Mouse (Mus musculus): ENCODE data around the gene Cd247.

The Cd247 gene

GRCm38 (mm10) chr1:165775518-165776294 is 12.8 kb upstream of the Cd247 start:
- CTCF ChIA-PET = no interaction called here

DNA sequence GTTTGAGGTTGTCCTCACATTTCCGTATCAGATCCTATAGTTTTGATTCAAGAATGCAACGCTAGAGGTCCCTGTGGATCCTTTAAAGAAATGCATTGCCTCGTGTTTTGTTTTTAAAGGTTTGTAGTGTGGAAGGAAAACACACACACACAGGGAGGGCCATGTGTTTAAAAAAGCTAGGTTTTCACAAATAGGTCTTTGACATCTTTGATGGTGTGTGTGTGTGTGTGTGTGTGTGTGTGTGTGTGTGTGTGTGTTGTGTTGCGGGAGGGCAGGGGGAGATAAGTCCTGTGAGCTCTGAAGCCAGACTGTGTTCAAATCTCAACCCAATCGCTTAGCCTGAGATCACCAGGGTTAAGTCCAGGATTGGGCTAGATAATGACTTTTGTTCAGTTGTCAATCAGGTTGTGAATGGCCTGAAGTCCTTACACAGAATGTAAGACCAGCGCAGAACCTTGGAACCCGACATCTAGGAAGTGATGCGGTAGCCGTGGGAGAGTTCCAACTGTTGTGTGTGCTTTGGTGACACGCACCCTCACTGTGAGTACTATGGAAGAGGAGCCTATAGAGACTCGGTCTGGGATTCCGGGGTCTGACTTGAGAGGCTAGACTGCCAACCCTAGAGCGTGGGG is 8.4 kb upstream of the Cd247 start:
- CTCF ChIA-PET = interaction anchor here (0.5 to 1.7 kb wide), 9 partner anchors 8 to 338 kb away, joined by 3 to 9 read pairs (median 3); no protein-coding TSS in a partner anchor

GRCm38 (mm10) chr1:165780586-165781111 is 7.8 kb upstream of the Cd247 start:
- CTCF ChIA-PET = interaction anchor here (0.5 to 1.7 kb wide), 8 partner anchors 9 to 337 kb away, joined by 3 to 9 read pairs (median 3); no protein-coding TSS in a partner anchor

GRCm38 (mm10) chr1:165781426-165781825 is 7.1 kb upstream of the Cd247 start:
- CTCF ChIA-PET = interaction anchor here (1.7 kb wide), 1 partner anchor 77 kb away, joined by 9 read pairs; no protein-coding TSS in a partner anchor

- CTCF ChIA-PET = no interaction called here
These were observed 6.6 kb upstream of the Cd247 start for GRCm38 (mm10) chr1:165781911-165782310.

DNA sequence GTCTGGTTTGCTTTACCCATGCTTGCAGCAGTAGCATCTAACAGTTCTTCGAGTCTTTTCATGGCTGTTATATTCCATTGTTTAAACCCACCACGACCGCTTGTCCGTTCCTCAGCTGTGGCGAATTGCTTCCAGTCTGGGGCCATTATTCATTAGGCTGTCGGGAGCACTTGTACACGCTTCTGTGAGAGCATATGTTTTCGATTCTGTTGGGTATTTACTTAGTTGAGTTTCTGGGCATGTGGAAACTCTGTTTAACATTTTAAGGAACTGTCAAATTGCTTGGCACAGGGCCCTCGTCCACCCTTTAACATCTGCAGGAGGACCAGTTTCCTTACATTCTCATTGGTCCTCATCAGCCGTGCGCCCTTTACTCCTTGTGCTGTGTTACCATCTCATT is 2.2 kb upstream of the Cd247 start:
- CTCF ChIA-PET = no interaction called here

DNA sequence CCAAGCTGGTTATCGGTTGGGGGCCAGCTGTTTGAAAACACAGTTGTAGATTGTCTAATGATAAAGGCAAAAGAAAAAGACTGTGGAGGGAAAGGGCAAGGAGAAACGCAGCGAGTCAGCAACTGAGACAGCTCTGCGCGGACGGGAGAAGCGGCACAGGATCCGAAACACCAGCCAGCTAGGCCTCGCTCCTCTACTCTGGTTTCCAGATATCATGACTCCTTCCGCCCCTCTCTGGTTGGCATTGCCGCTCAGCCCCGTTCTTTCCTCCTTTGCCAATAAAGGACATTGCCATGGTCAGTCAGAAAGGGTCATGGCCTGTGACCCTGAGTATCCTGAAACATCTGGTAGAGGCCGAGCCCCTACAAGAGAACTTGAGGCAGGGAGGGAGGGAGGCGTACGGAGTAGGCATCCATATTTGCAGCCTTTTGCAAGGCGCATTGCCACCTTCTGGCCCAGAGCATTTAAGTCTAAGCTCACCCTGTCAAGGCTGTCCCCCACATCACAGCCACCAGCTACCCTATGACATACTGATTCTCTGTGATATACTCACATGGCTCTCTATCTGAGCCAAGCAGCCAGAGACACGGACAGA is 682 bp downstream of the Cd247 start:
- CTCF ChIA-PET = interaction anchor here (0.6 kb wide), 1 partner anchor 908 kb away, joined by 3 read pairs; no protein-coding TSS in a partner anchor

DNA sequence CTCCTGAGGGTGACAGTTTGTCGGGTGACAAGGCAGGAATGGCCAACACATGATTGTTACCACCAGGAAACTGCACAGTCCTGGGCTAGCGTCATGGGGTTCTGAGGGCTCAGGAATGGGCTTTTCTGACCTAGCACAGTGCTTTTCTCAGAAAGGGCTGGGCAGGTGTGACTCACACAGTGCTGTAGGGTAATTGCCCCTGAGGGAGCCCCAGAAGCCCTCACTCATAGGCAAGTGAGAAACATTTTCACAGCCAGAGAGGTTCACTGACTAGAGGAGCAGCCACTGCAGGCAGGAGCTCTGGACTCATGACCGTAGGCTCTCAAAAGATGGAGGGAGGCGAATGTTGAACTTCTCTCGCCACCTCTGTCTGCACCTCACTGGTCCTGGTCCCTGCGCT is 1.5 kb downstream of the Cd247 start:
- CTCF ChIA-PET = no interaction called here

DNA sequence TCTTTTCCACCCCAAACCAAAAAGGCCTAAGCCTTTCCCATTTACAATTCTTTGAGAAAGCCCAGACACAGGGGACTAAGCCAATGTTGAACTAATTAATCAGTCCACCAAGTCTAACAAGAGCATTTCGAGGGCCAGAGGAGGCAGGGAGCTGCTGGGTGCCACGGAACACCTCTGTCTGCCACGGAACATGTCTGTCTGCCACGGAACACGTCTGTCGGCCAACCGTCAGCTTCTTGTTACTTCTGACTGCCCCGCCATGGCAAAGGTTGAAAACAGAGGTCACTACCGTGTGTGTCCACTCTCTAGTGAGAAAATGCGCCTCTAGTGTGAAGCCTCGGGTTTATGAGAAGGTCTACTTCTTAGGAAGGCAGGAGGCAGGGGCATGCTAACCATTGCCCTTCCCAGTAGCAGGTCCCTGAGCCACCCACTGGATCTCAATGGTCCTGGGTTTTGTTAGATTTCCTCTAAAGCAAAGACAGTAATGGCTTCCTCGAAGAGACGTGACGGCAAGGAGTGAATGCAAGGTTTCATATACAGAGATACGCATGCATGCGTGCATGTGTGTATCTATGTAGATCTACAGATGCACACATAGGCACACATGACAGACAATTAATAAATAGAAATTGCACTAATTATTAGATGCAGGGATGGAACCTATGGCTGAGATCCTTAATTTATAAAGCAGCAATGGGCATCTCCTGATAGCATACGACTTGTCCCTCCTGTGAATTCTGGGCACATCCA is 2.2 kb downstream of the Cd247 start:
- CTCF ChIA-PET = no interaction called here

- CTCF ChIA-PET = no interaction called here
These were observed 2.9 kb downstream of the Cd247 start for GRCm38 (mm10) chr1:165791411-165791810.

DNA sequence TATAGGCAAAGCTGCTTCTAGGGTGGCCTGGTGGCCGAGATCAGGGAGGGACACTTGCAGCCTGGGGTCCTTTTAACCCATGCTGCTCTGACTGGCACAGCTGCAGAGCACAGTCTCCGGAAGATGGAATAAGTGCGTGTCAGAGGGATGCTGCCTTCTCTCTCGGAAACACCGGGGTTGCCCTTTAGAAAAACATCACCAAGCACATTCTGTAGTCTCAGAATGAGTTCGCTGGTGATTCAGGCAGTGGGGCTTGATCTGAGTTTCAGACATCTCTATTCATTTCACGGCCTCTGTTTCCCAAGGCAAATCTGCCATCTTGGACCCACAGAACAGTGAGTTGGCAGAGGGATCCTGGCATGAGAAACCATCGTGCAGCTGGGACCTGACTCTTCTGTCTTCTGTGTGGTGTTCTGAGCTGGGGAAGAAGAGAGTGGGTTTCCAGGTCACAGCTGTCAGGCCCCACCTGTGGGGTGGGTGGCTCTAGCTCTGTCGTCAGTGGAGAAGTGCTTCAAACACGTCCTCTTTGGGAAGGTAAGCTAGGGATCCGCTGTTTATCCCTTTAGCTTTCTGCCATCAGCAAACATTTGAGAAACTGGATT is 13.3 kb downstream of the Cd247 start:
- CTCF ChIA-PET = interaction anchor here (0.7 to 1.1 kb wide), 2 partner anchors 21 to 22 kb away, joined by 3 to 5 read pairs; no protein-coding TSS in a partner anchor

- CTCF ChIA-PET = interaction anchor here (1.1 kb wide), 1 partner anchor 22 kb away, joined by 5 read pairs; no protein-coding TSS in a partner anchor
These were observed 14.6 kb downstream of the Cd247 start for GRCm38 (mm10) chr1:165803107-165803506.

- CTCF ChIA-PET = no interaction called here
These were observed 15.7 kb downstream of the Cd247 start for GRCm38 (mm10) chr1:165804133-165804532.

DNA sequence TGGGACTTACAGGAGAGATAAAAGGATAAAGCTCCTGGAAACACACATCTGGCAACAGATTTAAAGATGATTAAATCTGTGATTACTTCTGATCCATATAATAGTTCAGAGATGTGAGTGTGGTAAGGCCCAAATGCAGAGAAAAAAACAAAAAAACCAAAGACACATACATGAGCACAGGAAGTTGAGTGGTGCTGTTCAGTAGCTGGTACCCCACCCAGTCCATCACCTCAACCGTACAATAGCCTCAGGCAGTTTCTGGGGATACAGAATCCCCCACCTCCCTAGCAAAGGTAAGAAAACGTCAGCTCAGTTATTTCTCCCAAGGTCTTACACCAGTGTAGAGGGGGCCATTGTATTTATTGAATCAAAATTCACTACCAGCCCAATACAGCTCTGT is 22.2 kb downstream of the Cd247 start:
- CTCF ChIA-PET = no interaction called here

- CTCF ChIA-PET = interaction anchor here (0.9 kb wide), 1 partner anchor 13 kb away, joined by 9 read pairs; no protein-coding TSS in a partner anchor
These were observed 22.7 kb downstream of the Cd247 start for GRCm38 (mm10) chr1:165811170-165811569.

DNA sequence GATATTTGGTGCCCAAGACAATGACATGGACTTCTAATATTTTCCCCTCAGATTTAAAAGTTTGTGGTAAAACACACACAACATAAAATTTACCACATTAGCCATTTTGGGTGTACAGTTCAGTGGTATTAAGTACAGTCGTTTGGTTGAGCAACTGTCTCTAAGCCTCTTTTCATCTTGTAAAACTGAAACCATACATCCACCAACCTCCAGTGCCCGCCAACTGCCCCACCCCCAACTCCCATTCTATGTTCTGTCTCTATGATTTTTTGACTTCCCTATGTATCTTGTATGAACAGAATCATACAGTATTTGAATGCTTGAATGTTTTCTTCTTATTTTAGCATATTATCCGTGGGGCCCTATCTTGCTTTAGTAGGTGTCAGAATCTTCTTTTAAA is 24.3 kb downstream of the Cd247 start:
- CTCF ChIA-PET = no interaction called here

GRCm38 (mm10) chr1:165814116-165814515 is 25.6 kb downstream of the Cd247 start:
- CTCF ChIA-PET = no interaction called here

GRCm38 (mm10) chr1:165814521-165815278 is 26.2 kb downstream of the Cd247 start:
- CTCF ChIA-PET = no interaction called here

DNA sequence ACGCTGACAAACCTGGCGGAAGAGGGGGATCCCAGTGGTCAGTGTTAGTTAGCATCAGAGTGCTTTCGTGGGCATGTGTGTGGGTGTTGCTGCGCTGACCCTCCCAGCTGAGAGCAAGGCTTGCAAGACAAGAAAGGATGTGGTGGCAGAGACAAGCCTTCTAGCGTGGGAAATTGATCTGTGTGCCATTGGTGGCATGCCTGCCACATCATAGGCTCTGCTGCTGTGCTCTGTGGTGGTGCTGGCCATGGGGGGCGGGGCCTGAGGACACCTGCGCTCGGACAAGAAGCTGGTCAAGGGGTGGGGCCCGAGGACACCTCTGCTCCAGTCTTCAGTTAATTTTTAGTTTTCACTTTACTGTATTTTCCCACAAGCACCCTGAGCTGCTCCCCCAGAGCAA is 27.9 kb downstream of the Cd247 start:
- CTCF ChIA-PET = no interaction called here

DNA sequence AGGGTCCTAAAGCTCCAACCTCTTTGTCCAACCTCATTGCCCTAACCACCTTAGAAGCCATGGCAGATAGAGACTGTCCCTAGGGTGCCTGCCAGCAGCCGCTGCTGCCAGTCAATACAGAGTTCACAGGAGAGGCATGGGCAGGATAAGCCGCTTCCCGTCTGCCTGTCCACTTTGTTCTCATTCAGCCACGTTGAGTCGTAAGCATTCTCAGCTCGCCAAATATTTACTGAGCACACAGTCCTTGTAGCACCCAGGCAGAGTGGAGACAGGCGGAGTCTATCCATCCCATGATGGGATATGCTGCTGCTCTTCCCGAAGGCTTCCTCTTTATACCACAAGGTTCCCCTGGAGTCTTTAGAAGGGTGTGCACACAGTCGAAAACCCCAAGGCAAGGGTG is 28.8 kb downstream of the Cd247 start:
- CTCF ChIA-PET = no interaction called here

Data from spleen, embryonic (tissue).